Mouse (Mus musculus) kidney, adult 18-20 months (tissue): Measurements from ENCODE around the gene Ylpm1.

Source experiments
- DNase-seq: peaks from one replicate; pipeline ENCODE4 v3.0.0; 2021

Gene Ylpm1

DNA sequence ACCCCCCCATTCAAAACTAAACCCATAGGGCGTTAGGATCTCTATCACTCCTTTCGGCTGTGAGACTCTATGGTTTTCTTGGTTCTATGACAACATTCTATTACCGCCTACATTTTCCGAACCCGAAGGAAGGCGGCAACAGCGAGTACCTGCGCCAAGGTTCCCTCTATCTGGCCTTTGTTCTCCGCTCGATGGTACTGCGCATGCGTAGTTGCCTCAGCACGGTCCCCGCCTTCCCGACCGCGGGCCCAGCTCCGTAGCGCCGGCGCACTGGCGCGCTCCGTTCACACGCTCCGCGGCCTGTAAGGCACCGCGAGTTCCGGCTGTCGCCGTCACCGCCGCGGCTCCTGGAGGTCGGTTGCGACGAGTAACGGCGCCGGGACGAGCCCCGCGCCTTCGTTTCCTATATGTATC lies at the start of gene Ylpm1:
Gene Ylpm1 (plus strand): TSS at position 239 of the 414 bp plus-strand sequence.
- DNase-seq: peak; percentile 95

GRCm38 (mm10) chr12:84947894-84948583 lies 48.1 kb upstream of the Ylpm1 start:
- DNase-seq: no peak

DNA sequence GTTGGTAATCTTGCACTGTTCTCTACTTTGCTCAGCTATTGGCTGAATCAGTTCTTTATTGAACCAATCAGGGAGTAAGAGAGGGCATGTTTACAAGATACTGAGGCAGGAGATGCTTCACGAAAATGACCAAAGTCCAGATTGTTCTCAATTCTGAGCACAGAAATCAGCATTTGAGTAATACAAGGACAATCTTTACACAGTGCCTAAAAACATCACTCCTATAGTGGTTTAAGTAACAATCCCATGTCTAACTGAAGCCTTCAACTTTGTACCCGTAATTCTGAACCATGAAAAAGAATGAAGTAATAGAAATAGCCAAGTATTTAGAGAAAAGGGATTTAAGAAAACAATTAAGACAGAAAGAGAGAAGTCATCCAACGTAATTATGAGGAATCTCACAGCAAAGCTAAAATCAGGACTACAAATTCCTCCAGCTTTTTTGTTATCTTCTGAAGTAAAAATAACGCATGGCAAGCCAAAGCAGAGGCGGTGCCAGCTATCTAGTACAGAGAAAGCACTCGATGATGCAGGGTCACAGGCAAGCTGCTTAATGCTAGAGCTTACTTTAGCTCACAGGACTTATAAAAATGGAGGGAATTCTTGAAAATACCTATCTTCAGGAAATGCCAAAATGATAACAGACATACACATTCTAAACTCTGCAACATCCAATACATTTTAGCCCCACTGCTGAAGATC lies 47.4 kb upstream of the Ylpm1 start:
- DNase-seq: no peak

- DNase-seq: no peak
Observed at GRCm38 (mm10) chr12:84950763-84951162, 45.4 kb upstream of the Ylpm1 start.

DNA sequence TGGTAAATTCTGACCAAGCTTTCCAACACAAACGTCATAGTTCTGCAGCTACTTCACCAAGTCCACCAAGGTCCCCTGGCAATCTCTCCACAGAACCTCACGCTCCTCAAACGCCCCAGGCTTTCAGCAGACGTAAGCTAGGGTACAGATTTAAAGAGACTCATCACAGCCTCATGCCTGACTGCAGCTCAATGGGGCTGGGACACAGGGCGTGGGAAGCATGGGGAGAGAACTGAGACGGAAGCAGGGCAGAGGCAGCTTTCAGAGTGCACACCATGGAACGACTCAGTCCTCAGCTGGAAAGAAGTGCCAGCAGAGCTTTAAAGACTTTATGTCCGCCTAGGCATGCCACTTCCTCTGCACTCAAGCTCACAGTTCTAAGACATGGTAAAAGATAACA lies 44.6 kb upstream of the Ylpm1 start:
- DNase-seq: no peak

- no peak for DNase-seq
Observed at GRCm38 (mm10) chr12:84952351-84952750, 43.8 kb upstream of the Ylpm1 start.

DNA sequence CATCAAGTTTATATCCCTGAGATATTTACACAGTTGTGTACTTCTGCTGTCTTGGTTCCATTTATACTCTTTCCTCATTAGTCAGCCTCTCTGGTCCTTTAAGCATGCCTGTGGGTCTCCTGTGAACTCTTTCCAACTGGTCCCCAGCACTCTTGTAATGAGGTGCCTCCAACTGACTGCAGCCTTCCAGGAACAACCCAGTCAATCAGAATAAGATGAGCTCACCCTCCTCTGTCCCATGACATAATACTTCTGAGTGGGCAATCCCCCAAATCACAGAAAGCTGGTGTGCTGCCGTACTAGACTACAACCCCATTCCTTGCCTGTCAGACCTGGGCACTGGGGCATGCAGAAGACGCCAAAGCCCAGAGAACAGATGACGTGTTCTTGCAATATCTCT lies 39.8 kb upstream of the Ylpm1 start:
- DNase-seq: no peak

GRCm38 (mm10) chr12:84958794-84959356 lies 37.2 kb upstream of the Ylpm1 start:
- DNase-seq: no peak

GRCm38 (mm10) chr12:84962606-84963005 lies 33.5 kb upstream of the Ylpm1 start:
- no peak for DNase-seq

DNA sequence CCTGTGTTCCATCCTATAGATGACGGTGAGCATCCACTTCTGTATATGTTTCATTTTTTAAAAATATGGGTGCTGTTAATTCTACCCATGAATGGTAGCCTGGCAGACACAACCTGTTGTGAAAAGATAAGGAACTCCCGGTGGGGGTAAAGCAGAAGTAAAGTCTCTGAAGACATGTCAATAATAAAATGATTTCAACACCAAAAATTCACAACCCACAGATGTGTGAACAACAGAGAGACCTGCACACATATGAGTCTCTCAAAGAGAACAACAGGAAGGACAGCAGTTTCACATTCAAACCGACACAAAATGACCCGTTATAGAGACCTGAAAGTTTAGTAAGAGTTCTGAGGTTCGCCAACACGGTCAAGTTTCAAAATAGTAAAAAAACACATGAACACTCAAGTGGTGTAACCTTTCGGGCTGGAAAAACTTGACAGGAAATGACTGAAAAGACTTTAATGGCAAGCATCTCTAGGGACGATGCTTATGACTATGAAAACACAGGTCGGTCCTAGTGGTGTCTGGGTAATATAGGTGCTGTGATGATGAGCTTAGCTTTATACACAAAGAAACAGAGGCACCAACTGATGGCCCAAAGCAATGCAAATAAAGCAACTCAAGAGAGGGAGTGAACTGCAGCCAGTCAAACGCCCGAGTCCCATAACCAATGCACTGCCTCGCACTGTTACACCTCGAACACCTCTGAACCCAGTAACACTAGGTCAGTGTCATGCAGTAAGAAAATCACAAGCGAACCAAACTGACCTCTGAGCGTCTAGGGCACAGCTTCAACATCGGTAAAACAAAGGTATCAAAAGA lies 27.1 kb upstream of the Ylpm1 start:
- DNase-seq: no peak

GRCm38 (mm10) chr12:84969656-84970427 lies 26.3 kb upstream of the Ylpm1 start:
- no peak for DNase-seq

- peak; percentile 90 for DNase-seq
Observed at GRCm38 (mm10) chr12:84970428-84971096, 25.6 kb upstream of the Ylpm1 start, which contains the start of the genes Fcf1 and Arel1. Gene Fcf1, plus strand, starts transcription at chr12:84970897. Gene Arel1, minus strand, starts transcription at chr12:84970900.

DNA sequence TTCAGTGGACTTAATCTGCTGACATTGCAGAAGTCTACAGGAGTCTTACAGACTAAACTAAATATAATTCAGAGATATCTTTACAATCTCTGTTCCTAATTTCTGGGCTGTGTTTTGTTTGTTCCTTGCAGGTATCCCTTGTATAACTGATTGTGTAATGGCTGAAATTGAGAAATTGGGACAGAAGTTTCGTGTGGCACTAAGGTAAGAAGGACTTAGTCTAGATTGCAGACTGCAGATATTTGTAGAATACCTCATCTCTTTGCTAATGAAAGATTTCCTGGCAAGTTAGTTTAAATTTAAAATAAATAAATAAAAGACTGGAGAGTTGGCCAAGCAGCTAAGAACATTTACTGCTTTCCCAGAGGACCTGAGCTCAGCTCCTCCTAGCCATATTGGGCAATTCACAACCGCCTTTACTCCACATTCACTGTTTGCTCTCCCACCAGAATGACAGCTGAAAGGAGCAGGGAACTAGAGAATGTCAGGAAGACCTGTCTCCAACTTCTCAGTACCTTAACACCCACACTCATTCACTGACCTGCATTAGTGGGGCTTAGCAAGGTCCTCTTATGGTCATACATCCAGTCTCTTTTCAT lies 16.8 kb upstream of the Ylpm1 start:
- no peak for DNase-seq

GRCm38 (mm10) chr12:84989456-84989855 lies 6.7 kb upstream of the Ylpm1 start:
- no peak for DNase-seq

DNA sequence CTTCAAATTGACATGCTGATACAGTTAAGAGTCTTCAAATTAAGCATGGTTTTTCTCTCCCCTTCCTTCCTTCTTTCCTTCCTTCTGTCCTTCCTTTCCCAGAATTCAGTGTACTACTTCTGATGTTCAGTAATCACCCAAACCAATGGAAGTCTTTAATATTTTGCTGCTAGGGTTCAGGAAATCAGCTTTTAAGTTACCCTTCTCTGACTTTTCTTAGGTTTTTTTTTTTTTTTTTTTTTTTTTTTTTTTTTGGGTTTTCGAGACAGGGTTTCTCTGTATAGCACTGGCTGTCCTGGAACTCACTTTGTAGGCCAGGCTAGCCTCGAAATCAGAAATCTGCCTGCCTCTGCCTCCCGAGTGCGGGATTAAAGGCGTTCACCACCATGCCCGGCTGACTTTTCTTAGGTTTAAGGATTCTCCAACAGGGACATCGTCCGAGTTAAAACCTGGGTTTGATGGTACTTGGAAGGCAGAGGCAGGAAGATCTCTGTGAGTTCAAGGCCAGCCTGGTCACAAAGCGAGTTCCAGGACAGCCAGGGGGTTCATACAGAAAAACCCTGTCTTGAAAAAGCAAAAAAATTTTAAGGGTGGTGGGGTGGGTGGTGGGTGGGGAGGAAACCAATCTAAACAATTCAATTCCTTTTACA lies 884 bp upstream of the Ylpm1 start:
- DNase-seq: no peak

- no peak for DNase-seq
Observed at GRCm38 (mm10) chr12:84996501-84997398, 629 bp downstream of the Ylpm1 start.

GRCm38 (mm10) chr12:84999053-84999452 lies 2.9 kb downstream of the Ylpm1 start:
- no peak for DNase-seq

DNA sequence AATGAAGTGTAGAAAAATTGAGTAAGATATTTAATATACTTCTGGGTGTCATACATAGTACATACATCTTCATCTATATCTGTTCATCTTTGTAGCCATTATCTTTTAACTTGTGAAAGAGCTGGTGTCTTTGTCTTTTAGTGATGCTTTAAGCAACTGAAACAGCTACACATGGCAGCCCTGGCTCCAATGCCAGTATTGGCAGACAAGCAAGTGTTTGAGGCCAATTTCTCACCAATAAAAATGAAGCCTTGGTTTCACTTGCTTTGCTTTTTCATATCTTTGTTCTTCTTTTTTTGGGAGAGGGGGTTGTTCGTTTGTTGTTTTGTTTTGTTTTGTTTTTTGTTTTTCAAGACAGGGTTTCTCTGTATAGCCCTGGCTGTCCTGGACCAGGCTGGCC lies 10.1 kb downstream of the Ylpm1 start:
- DNase-seq: no peak

DNA sequence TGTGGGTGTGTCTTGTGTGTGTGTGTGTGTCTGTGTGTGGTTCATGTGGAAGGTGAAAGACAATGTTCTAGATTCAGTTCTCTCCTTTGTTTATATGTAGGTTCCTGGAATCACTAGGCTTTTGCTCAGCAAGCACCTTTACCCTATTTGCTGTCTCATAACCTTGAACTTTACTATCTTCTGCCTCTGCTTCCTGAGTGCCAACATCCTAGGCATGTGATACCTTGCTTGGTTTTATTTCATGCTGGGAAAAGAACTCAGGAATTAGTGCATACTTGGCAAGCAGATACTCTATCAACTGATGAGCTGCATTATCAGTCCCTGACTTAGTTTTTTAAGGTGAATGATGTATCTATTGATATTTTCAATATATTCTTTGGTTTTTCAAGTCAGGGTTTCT lies 10.9 kb downstream of the Ylpm1 start:
- DNase-seq: no peak

GRCm38 (mm10) chr12:85009776-85010175 lies 13.7 kb downstream of the Ylpm1 start:
- DNase-seq: no peak
